Mouse (Mus musculus): ENCODE measurements around the gene Sp2. TPM values are rescaled to one million over a fixed set of nuclear protein-coding genes. Genes with fewer than 3 reads are reported as not detected.
A peak's percentile ranks its signal among the peaks of the same experiment; 100 is the strongest.

Sp2 gene
- polyA plus RNA-seq, 1 experiment from 2014 or later = 18.6 TPM

DNA sequence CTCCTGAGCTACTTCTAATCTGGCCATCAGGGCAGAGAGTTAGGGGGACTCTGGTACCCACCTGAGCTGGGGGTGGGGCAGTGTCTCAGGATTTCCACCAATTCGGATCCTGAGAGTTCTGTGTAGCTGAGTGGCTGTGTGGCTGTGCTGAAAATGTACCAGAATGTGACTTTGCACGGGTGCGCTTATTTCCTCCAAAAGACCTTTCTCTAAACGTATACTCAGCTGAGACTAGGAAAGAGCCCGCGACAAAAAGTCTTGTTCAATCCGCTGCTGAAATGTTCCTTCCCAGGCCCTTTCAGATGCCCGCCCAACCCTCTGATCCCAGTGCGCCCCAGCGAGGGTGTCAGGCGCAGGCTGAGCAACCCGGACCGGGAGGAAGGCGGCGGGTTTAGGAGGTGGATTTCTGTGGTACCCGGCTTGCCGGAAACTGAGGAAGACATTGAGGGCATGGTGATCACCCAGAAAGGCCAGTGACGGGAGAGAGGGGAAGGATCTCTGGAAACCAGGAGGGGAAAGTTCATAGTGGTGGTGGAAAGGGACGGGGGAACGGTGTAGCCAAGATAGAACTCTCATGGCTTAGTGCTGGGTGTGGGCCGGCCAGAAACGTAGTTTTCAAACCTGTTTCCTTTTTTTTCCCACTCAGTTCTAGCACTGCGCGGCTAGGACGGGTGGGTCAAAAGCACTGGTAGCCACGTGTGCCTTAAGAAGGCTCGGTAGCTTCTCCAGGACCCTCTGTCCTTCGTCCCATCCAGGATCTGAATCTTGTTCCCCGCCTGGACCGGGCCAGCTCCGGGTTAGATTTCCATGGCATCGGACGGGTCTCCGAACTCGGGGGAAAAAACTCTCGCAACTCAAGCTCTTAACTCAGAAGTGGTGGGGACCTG lies 35.2 kb upstream of the Sp2 start:
- ATAC-seq (ENCODE audit: low FRiP score, low read depth) = no peak
- peak overlapping the region; percentile 53 for H3K4me2 ChIP-seq
- H3K27me3 ChIP-seq = peaks cover 80% of the 10 kb centered on the region
- H3K9ac ChIP-seq = no peak overlapping the region
- H3K4me3 ChIP-seq = peak overlapping the region; percentile 20
- H3K4me1 ChIP-seq (replicated peaks) = peaks cover 24% of the 10 kb centered on the region
- no peak overlapping the region for H3K27ac ChIP-seq (replicated peaks)
- no peaks in the 10 kb centered on the region for H3K36me3 ChIP-seq
- H3K9me3 ChIP-seq = no peaks in the 10 kb centered on the region
- under 1% methylated on average over 36 of the region's 36 CpGs for WGBS

DNA sequence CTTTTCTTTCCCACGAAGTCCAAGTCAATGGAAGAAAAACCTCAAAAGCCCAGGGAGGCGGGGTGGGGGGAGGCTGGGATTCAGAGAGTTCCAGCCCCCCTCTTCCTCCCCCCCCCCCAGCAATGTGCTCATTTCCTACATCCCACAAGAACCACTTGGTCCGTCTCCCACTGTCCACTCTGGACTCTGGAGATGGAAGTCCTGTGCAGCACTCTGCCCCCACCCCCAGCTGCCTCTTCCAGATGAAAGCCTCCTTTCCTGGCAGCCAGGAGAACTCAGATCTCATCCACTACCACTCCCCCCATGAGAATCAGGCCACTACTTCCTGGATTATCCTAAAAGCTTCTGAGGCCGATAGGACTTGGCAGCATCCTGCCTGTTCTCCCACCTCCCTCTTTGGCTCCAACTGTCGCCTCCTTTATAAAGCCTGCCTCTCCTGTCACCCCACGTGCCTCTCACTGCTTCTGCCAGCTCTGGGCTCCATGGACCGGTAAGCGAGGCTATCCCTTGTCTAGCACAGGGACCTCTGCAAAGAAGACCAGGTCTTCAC lies 30.4 kb upstream of the Sp2 start, which contains the start of gene Sp6:
TSS of gene Sp6 (plus strand) at position 274 of the 550 bp plus-strand sequence.
- WGBS = 31% methylated on average over 7 of the region's 8 CpGs
- H3K9ac ChIP-seq = no peak within 1 kb of the TSS
- no peaks in the 10 kb centered on the region for H3K36me3 ChIP-seq
- peaks cover 52% of the 10 kb centered on the region for H3K27me3 ChIP-seq
- peaks cover under 1% of the 10 kb centered on the region; the same call in 1 of the 2 replicates for H3K4me1 ChIP-seq (replicated peaks)
- no peaks in the 10 kb centered on the region for H3K9me3 ChIP-seq
- H3K27ac ChIP-seq (replicated peaks) = no peak within 1 kb of the TSS
- H3K4me2 ChIP-seq = no peak within 1 kb of the TSS
- H3K4me3 ChIP-seq = no peak within 1 kb of the TSS
- no peak for ATAC-seq (ENCODE audit: low FRiP score, low read depth)

DNA sequence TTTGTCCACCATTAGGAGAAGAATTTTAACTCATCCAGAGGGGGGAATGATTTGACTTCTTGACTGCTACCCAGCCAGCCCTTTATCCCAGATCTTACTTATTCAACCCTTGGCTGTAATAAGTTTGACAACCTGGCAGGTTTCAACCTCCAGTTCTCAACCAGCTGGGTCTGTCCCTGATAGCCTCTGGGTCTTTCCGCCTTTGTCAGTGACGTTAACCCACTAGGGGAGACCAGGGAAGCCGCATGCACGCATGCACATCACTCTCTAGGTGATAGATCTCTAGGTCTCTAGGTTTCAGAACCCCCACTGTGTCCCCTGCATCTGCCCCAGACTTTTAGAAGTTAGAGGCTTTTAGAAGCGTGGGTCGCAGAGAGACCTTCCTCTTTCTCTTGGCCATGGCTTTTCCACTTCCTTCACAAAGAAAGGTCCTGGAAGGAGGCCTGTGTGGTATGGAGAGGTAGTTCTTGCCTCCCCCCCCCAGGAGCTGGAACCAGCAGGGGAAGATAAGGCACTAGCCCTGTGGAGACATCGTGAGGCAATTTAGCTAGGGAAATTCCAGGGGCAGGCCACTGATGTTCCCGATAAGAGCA lies 26.5 kb upstream of the Sp2 start:
- WGBS = 62% methylated on average over 8 of the region's 8 CpGs

DNA sequence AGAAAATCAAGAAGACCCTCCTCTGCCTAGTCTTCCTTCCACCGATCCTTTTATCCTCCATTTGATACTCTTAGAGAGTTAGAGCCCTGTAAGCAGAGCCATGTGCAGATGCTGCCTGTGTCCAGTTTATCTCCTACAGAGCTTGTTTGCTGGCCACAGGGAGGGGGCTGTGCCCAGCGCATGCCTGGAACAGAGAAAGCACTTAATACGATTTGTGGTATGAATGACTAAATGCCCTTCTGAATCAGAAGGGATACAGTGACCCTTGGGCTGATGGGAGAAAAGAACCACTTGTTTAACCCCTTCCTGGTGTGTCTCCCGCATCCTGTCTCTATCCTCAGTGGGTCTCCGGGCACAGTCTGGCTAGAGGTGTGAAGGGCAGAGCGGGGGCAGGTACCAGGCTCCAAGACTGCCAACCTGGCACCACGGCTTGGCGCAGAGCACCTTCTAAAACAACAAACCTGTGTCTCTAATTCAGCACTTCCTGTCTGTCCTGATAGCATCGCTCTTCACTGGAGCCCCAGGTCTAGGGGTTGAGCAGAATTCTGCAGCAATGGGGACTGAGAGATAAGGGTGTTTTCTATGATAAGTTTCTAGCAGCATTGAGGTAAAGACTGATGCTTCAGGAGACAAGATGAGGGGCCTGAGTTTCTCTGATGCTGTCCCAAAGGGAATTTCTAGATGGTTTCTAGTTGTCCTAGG lies 24.5 kb upstream of the Sp2 start:
- Histone ChIP-seq H3K9me3 (no peaks in the 10 kb centered on the region), H3K4me1 (replicated peaks) (no peaks in the 10 kb centered on the region), H3K36me3 (no peaks in the 10 kb centered on the region), H3K27me3 (peaks cover 17% of the 10 kb centered on the region; the same call in 1 of the 2 replicates), H3K4me2 (no peak overlapping the region), H3K9ac (no peak overlapping the region), H3K4me3 (no peak overlapping the region), H3K27ac (replicated peaks) (no peak overlapping the region)
- WGBS = 76% methylated on average over 9 of the region's 9 CpGs
- no peak for ATAC-seq (ENCODE audit: low FRiP score, low read depth)

More for the DNA sequence above, 26.5 kb upstream of the Sp2 start:
- no peaks in the 10 kb centered on the region for H3K4me1 ChIP-seq (replicated peaks)
- H3K4me2 ChIP-seq = no peak overlapping the region
- no peaks in the 10 kb centered on the region for H3K9me3 ChIP-seq
- H3K27me3 ChIP-seq = peaks cover 18% of the 10 kb centered on the region
- no peak for ATAC-seq (ENCODE audit: low FRiP score, low read depth)
- H3K9ac ChIP-seq = no peak overlapping the region
- H3K36me3 ChIP-seq = no peaks in the 10 kb centered on the region
- no peak overlapping the region for H3K27ac ChIP-seq (replicated peaks)
- no peak overlapping the region for H3K4me3 ChIP-seq

DNA sequence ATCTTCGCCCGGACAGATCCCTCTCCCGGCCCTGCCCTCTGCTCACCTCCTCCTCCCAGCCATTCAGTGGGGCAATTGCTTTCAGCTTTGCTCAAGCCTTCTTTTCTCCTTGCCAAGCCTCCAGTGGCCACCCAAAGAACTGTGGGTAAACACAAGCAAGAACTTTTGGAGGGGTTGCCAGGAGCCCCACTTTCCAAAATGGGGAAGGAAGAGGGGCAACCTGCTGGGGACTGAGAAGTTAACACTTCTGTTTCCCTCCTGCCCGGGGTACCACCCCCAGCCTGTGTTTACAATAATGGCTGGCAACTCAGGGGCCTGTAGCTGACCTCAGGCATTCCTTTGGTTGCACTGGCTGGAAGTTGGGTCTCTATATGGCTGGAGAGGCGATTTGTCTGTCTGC lies 20.4 kb upstream of the Sp2 start:
- Histone ChIP-seq H3K4me2 (no peak overlapping the region), H3K36me3 (no peaks in the 10 kb centered on the region), H3K9ac (no peak overlapping the region), H3K27ac (replicated peaks) (no peak overlapping the region), H3K27me3 (peaks cover under 1% of the 10 kb centered on the region; the same call in 1 of the 2 replicates), H3K4me3 (no peak overlapping the region), H3K9me3 (no peaks in the 10 kb centered on the region), H3K4me1 (replicated peaks) (no peaks in the 10 kb centered on the region)
- no peak for ATAC-seq (ENCODE audit: low FRiP score, low read depth)
- WGBS = 34% methylated on average over 5 of the region's 5 CpGs

DNA sequence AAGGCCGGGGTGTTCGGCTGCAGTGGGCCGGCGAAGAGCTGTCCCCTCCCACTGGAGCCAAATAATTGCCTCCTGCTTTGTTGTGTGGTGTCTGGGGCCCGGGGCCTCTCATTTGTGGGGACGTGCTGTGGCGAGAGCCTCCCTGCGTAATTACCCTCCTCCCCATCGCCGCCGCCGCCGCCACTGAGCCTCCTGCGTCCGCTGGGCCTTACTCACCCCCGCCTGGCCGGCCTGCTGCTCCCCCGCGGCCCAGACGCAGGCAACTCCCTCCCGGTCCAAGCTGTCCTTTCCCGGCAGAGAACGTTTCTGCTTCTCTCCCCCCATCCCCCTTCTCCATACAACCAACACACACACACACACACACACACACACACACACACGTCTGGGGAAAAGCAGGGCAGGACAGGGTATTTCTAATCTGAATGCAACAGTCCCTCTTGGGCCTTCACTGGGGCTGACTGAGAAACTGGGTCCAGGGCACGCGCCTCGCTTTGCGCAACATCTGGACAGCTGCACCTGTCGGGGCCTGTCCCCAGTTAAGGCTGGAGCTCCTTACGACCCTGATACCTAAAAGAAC lies 14.7 kb upstream of the Sp2 start:
- H3K27me3 ChIP-seq = no peaks in the 10 kb centered on the region; the same call in 1 of the 2 replicates
- 5% methylated on average over 28 of the region's 30 CpGs for WGBS
- H3K4me3 ChIP-seq = peak overlapping the region; percentile 19
- H3K9ac ChIP-seq = peak overlapping the region; percentile 50
- H3K36me3 ChIP-seq = no peaks in the 10 kb centered on the region
- H3K4me2 ChIP-seq = peak overlapping the region; percentile 62
- ATAC-seq (ENCODE audit: low FRiP score, low read depth) = peak; percentile 53
- H3K9me3 ChIP-seq = no peaks in the 10 kb centered on the region
- H3K27ac ChIP-seq (replicated peaks) = no peak overlapping the region
- H3K4me1 ChIP-seq (replicated peaks) = peaks cover 11% of the 10 kb centered on the region

DNA sequence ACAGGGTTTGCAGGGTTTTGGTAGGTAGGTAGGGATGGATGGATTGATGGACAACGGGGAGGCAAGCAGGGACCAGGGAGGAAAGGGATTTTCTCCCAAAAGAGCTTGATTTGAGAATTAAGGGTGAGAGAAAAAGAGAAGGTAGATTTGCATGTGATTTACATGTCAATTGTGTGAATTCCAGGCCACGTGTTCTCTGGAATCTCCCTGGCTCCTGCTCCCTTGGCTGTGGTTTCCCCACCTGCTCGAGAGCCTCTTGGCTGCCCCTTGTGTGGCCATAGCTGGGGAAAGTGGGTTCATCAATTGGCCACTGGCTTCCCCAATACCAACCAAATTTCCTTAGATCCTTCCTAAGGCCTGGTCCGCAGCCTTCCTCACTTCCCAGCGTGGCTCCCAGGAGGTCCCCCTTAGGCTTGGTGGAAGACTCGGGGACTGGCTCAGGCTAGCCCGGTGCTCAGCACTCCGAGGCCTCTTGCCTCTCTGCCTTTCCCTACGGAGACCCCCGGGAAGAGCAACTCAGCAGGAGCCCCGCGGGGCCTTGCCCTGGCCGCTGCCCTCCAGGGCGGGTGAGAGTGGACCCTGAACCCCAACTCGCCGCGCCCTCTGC lies 14.1 kb upstream of the Sp2 start:
- Histone ChIP-seq H3K4me3 (peak overlapping the region; percentile 19), H3K27me3 (no peaks in the 10 kb centered on the region; the same call in 1 of the 2 replicates), H3K36me3 (no peaks in the 10 kb centered on the region), H3K4me2 (peak overlapping the region; percentile 62), H3K4me1 (replicated peaks) (peaks cover 11% of the 10 kb centered on the region), H3K27ac (replicated peaks) (no peak overlapping the region), H3K9ac (peak overlapping the region; percentile 50; the same call in 1 of the 2 replicates), H3K9me3 (no peaks in the 10 kb centered on the region)
- peak; percentile 28; the same call in 1 of the 2 replicates for ATAC-seq (ENCODE audit: low FRiP score, low read depth)
- WGBS = 11% methylated on average over 17 of the region's 17 CpGs

DNA sequence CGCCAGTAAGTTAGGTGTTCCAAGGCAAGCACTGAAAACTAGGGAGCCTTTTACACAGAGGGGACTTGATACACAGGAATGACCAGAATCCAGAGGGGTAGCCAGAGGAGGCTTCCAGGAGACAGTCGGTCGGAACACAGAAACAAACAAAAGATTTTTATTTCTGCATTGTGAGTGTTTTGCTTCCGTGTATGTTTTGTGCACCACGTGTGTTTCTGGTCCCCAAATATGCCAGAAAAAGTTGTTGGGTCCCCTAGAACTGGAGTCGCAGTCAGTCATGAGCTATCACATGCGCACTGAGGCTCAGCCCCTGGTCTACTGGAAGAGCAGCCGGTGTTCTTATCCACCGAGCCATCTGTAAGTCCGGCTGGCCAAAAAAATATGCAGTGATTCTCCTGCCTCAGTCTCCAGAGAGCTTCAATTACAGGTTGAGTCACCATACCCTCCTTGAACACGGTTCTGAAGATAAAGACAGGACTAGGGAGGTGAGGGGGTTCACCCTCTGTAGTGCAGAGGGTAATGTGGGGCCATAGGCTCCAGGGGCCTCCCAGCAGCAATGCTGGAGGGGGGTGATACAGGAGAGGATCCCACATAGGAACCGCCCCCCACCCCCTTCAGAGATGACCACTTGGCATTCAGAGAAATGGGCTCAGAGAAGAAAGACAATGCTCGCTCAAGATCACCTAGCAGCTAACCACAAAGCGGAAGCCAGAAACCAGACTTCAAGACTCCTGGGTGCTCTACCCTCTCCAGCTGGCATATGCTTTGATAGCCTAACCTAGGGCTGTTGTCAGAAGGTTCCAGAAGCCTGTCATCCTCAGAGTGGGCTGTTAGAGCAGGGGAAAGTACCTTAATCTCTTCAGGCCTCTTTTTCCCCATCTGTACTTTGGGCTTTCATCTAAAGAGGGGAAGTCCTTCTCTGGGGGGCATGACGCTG lies 13.3 kb upstream of the Sp2 start:
- Histone ChIP-seq H3K27ac (replicated peaks) (no peak overlapping the region), H3K9ac (0 out of 2 replicates have a peak overlapping the region, but pooled peaks have one; percentile 50), H3K27me3 (no peaks in the 10 kb centered on the region; the same call in 1 of the 2 replicates), H3K9me3 (no peaks in the 10 kb centered on the region), H3K36me3 (no peaks in the 10 kb centered on the region), H3K4me2 (no peak overlapping the region), H3K4me1 (replicated peaks) (peaks cover 11% of the 10 kb centered on the region), H3K4me3 (no peak overlapping the region)
- WGBS = 77% methylated on average over 15 of the region's 15 CpGs
- no peak for ATAC-seq (ENCODE audit: low FRiP score, low read depth)

DNA sequence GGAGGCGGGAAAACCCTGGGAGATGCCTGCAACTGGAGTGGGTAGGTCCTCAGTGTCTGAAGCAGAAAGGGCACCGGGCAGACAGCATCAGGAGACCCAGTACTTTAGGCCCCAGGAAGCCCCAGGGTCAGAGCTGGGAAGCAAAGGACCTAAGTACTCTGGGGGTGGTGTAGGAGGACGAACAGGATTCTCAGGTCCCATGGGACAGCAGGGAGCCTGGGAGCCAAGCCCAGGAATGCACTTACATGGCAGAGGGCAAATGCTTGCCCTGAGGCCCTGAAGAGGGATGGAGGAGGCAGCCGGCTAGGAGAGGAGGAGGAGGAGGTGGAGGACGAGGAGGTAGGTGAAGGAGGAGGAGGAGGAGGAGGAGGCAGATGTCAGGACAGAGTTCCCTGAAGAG lies 12.3 kb upstream of the Sp2 start:
- 25% methylated on average over 5 of the region's 5 CpGs for WGBS
- no peak overlapping the region for H3K9ac ChIP-seq
- H3K9me3 ChIP-seq = no peaks in the 10 kb centered on the region
- no peak overlapping the region for H3K27ac ChIP-seq (replicated peaks)
- H3K4me3 ChIP-seq = no peak overlapping the region
- H3K36me3 ChIP-seq = no peaks in the 10 kb centered on the region
- H3K4me1 ChIP-seq (replicated peaks) = peaks cover 11% of the 10 kb centered on the region
- no peaks in the 10 kb centered on the region; the same call in 1 of the 2 replicates for H3K27me3 ChIP-seq
- H3K4me2 ChIP-seq = no peak overlapping the region
- ATAC-seq (ENCODE audit: low FRiP score, low read depth) = no peak

DNA sequence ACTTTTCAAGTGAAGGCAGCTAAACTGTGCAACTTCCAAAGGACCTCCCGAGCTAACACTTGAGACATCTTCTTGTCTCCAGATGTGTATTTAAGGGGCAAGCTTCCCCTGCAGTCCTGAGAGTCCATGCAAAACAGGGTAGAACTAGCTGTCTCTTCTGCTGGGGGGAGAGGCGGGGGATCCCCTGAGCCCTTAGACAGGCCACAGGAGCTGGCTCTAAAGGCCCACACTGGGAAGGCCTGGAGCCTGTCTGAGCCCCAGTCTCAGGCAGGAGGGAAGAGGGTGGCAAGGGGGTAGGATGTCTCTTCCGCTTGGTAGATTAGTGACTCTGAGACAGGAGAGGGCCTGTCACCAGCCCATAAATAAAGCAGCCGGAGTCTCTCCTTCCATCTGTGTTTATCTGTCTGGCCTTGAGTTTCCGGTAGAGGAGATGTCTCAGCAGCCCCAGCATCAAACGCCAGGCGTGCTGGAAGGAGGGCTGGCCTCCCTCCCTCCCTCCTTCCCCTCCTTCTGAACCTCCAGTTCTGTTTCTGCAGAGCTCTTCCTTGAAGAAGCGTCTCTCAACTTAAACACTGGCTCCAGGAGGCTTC lies 10.1 kb upstream of the Sp2 start:
- peaks cover 19% of the 10 kb centered on the region for H3K4me1 ChIP-seq (replicated peaks)
- H3K4me3 ChIP-seq = no peak overlapping the region
- 0 out of 2 replicates have a peak, but pooled peaks cover 4% of the 10 kb centered on the region for H3K27me3 ChIP-seq
- no peaks in the 10 kb centered on the region for H3K36me3 ChIP-seq
- no peaks in the 10 kb centered on the region for H3K9me3 ChIP-seq
- H3K27ac ChIP-seq (replicated peaks) = no peak overlapping the region
- 54% methylated on average over 8 of the region's 8 CpGs for WGBS
- no peak for ATAC-seq (ENCODE audit: low FRiP score, low read depth)
- no peak overlapping the region for H3K9ac ChIP-seq
- H3K4me2 ChIP-seq = no peak overlapping the region

Data from hindbrain, embryonic 15.5 days (tissue).